Mouse (Mus musculus): Measurements from ENCODE around the gene Zfand3.

- TF ChIP-seq CTCF (IDR thresholded peaks at IDR 0.05; ENCODE audit: insufficient read depth, low read length) = no peak
- TF ChIP-seq POLR2A (IDR thresholded peaks at IDR 0.05; ENCODE audit: borderline replicate concordance, extremely low read depth, low read depth, low read length) = no peak
Observed at GRCm38 (mm10) chr17:30191097-30191640, 186.6 kb downstream of the Zfand3 start.
